20 mouse cellular contexts compared by ENCODE assay signal in genomic region chr1:89188091-89188490, GRCm38 (mm10).
A peak's percentile ranks its signal among the peaks of the same experiment; 100 is the strongest.
DNase-seq lines count a peak whose midpoint lies in the region; ATAC-seq and TF ChIP-seq lines count a peak whose summit lies in the region.
"Had no signal": no experiment of that assay in that cellular context is flagged by ENCODE, and none has a peak within 500 bp of the region (broad histone marks: within the 10 kb centered on the region; RNA-seq: fewer than 3 reads in every experiment).

No protein-coding gene starts in this region.

- peak; percentile 46 for DNase-seq in forebrain, embryonic 10.5 days (ENCODE audit: extremely low spot score, low spot score)
- DNase-seq in forebrain, postnatal 0 days: no peak
- peak; percentile 18 for DNase-seq in heart, postnatal 0 days (ENCODE audit: low spot score)
- peak; percentile 22 for DNase-seq in 3134 (ENCODE audit: extremely low read depth, insufficient read length, low spot score)
- peak; percentile 61 for DNase-seq in R1 (ENCODE audit: low read depth, low spot score)
- no peak for DNase-seq in frontal cortex, postnatal 36 days (ENCODE audit: low spot score in 2 of 2)
- no peak for DNase-seq in ovary, postnatal 10 days (ENCODE audit: low spot score)
- DNase-seq: cerebellum, adult 11-12 months; lung, postnatal 4 days had no signal

- ATAC-seq in forebrain, postnatal 0 days: no peak
- no peak for ATAC-seq in heart, postnatal 0 days (ENCODE audit: insufficient read depth, low read depth)
- no peak for ATAC-seq in heart, embryonic 12.5 days (ENCODE audit: insufficient number of reproducible peaks, low FRiP score)
- ATAC-seq: activated CD4-positive, CD25-positive, alpha-beta regulatory T cell, adult 4 months; intestine, embryonic 15.5 days had no signal

- H3K9me3 ChIP-seq in forebrain, embryonic 10.5 days: no peaks in the 10 kb centered on the region
- H3K9me3 ChIP-seq in forebrain, postnatal 0 days (ENCODE audit: low read length): peaks cover 2% of the 10 kb centered on the region; the same call in 1 of the 2 replicates
- no peaks in the 10 kb centered on the region for H3K9me3 ChIP-seq in heart, postnatal 0 days (replicated peaks; ENCODE audit: control insufficient read depth, low read length)
- no peaks in the 10 kb centered on the region for H3K9me3 ChIP-seq in heart, embryonic 12.5 days (replicated peaks)
- H3K9me3 ChIP-seq: embryonic facial prominence, embryonic 15.5 days; hindbrain, embryonic 12.5 days; intestine, embryonic 15.5 days; limb, embryonic 13.5 days; liver, embryonic 15.5 days; neural tube, embryonic 12.5 days had no signal

- H3K9ac ChIP-seq in forebrain, postnatal 0 days: no peak overlapping the region
- H3K9ac ChIP-seq in heart, postnatal 0 days (replicated peaks; ENCODE audit: low read depth, low read length): no peak overlapping the region
- no peak overlapping the region for H3K9ac ChIP-seq in heart, embryonic 12.5 days
- H3K9ac ChIP-seq: embryonic facial prominence, embryonic 15.5 days; hindbrain, embryonic 12.5 days; intestine, embryonic 15.5 days; limb, embryonic 13.5 days; liver, embryonic 15.5 days; neural tube, embryonic 12.5 days had no signal

- no peak for TF ChIP-seq CTCF in forebrain, postnatal 0 days (IDR thresholded peaks at IDR 0.05; ENCODE audit: low read depth)
- no peak for TF ChIP-seq CTCF in heart, postnatal 0 days (IDR thresholded peaks at IDR 0.05; ENCODE audit: low read depth)

- H3K27me3 ChIP-seq in forebrain, embryonic 10.5 days (ENCODE audit: poor library complexity, severe bottlenecking): no peaks in the 10 kb centered on the region
- H3K27me3 ChIP-seq in forebrain, postnatal 0 days (ENCODE audit: insufficient read depth, low read length): no peaks in the 10 kb centered on the region
- no peaks in the 10 kb centered on the region for H3K27me3 ChIP-seq in heart, postnatal 0 days (ENCODE audit: control insufficient read depth, insufficient read depth, low read length)
- no peaks in the 10 kb centered on the region for H3K27me3 ChIP-seq in heart, embryonic 12.5 days (replicated peaks)
- H3K27me3 ChIP-seq: embryonic facial prominence, embryonic 15.5 days; hindbrain, embryonic 12.5 days; intestine, embryonic 15.5 days; limb, embryonic 13.5 days; liver, embryonic 15.5 days; neural tube, embryonic 12.5 days had no signal

- H3K27ac ChIP-seq in forebrain, embryonic 10.5 days: peak overlapping the region; percentile 63
- no peak overlapping the region for H3K27ac ChIP-seq in forebrain, postnatal 0 days (ENCODE audit: low read depth, low read length)
- no peak overlapping the region for H3K27ac ChIP-seq in heart, postnatal 0 days (ENCODE audit: low read depth)
- no peak overlapping the region for H3K27ac ChIP-seq in heart, embryonic 12.5 days (ENCODE audit: poor library complexity, severe bottlenecking)
- H3K27ac ChIP-seq: embryonic facial prominence, embryonic 15.5 days; hindbrain, embryonic 12.5 days; intestine, embryonic 15.5 days; kidney, postnatal 0 days; left cerebral cortex, adult 2 months; limb, embryonic 13.5 days; liver, embryonic 15.5 days; neural tube, embryonic 12.5 days had no signal

- H3K36me3 ChIP-seq in forebrain, embryonic 10.5 days (replicated peaks): no peaks in the 10 kb centered on the region
- H3K36me3 ChIP-seq in forebrain, postnatal 0 days (ENCODE audit: insufficient read depth): no peaks in the 10 kb centered on the region
- H3K36me3 ChIP-seq in heart, postnatal 0 days (replicated peaks; ENCODE audit: control insufficient read depth, insufficient read depth, low read length): no peaks in the 10 kb centered on the region
- H3K36me3 ChIP-seq in heart, embryonic 12.5 days: no peaks in the 10 kb centered on the region
- H3K36me3 ChIP-seq: embryonic facial prominence, embryonic 15.5 days; G1E; hindbrain, embryonic 12.5 days; intestine, embryonic 15.5 days; limb, embryonic 13.5 days; liver, embryonic 15.5 days; neural tube, embryonic 12.5 days had no signal

- no peak overlapping the region for H3K4me2 ChIP-seq in forebrain, postnatal 0 days (ENCODE audit: low read depth)
- H3K4me2 ChIP-seq in heart, postnatal 0 days (ENCODE audit: low read depth, low read length): no peak overlapping the region
- no peak overlapping the region for H3K4me2 ChIP-seq in heart, embryonic 12.5 days
- H3K4me2 ChIP-seq: embryonic facial prominence, embryonic 15.5 days; hindbrain, embryonic 12.5 days; intestine, embryonic 15.5 days; limb, embryonic 13.5 days; liver, embryonic 15.5 days; neural tube, embryonic 12.5 days had no signal

- H3K4me1 ChIP-seq in forebrain, embryonic 10.5 days: peaks cover 75% of the 10 kb centered on the region
- H3K4me1 ChIP-seq in forebrain, postnatal 0 days (ENCODE audit: insufficient read depth): peaks cover 3% of the 10 kb centered on the region
- H3K4me1 ChIP-seq in heart, postnatal 0 days (ENCODE audit: control insufficient read depth, insufficient read depth): peaks cover 20% of the 10 kb centered on the region
- H3K4me1 ChIP-seq in heart, embryonic 12.5 days (replicated peaks): peaks cover 47% of the 10 kb centered on the region
- H3K4me1 ChIP-seq: liver, embryonic 15.5 days had no signal

- 34% methylated on average over 4 of the region's 4 CpGs for WGBS in forebrain, embryonic 10.5 days
- 13% methylated on average over 4 of the region's 4 CpGs for WGBS in forebrain, postnatal 0 days
- WGBS in heart, postnatal 0 days: 32% methylated on average over 4 of the region's 4 CpGs
- 39% methylated on average over 4 of the region's 4 CpGs for WGBS in heart, embryonic 12.5 days

- TF ChIP-seq EP300 in heart, postnatal 0 days (IDR thresholded peaks at IDR 0.05; ENCODE audit: low read depth): no peak

- H3K4me3 ChIP-seq in forebrain, embryonic 10.5 days: no peak overlapping the region
- no peak overlapping the region for H3K4me3 ChIP-seq in forebrain, postnatal 0 days (ENCODE audit: low read depth, low read length)
- H3K4me3 ChIP-seq in heart, postnatal 0 days (ENCODE audit: low read depth, low read length): no peak overlapping the region
- H3K4me3 ChIP-seq in heart, embryonic 12.5 days: no peak overlapping the region
- H3K4me3 ChIP-seq: embryonic facial prominence, embryonic 15.5 days; hindbrain, embryonic 12.5 days; intestine, embryonic 15.5 days; left cerebral cortex, adult 2 months; limb, embryonic 13.5 days; liver, embryonic 15.5 days; neural tube, embryonic 12.5 days had no signal

Comparison
In these comparisons a context has a peak if more than half of its experiments do, and no peak if none do; other contexts are left out.
1. DNase-seq: peak in forebrain, embryonic 10.5 days (single experiment), heart, postnatal 0 days (single experiment), 3134 (single experiment) and R1 (single experiment); none in forebrain, postnatal 0 days (single experiment), frontal cortex, postnatal 36 days (0 of 2) and ovary, postnatal 10 days (single experiment).